Mouse (Mus musculus) right cerebral cortex, postnatal 4 days (tissue): Measurements from ENCODE around the gene Rab42.
"Not testable (repeated sequence)": the region's sequence is repeated elsewhere in the genome, so short reads cannot be mapped to it uniquely, and the experiment has no call there.

Experiments
- DNase-seq: peaks from one replicate; pipeline ENCODE4 v3.0.0-alpha.2; 2022

Rab42 gene

GRCm38 (mm10) chr4:132311209-132311608 lies 8.0 kb upstream of the Rab42 start:
- no peak for DNase-seq

- no peak for DNase-seq
Measured at GRCm38 (mm10) chr4:132309849-132310472, 6.8 kb upstream of the Rab42 start.

- no peak for DNase-seq
Measured at GRCm38 (mm10) chr4:132309140-132309848, 6.1 kb upstream of the Rab42 start.

GRCm38 (mm10) chr4:132308437-132309139 lies 5.4 kb upstream of the Rab42 start:
- peak; percentile 84 for DNase-seq

- no peak for DNase-seq
Measured at GRCm38 (mm10) chr4:132306004-132306403, 2.8 kb upstream of the Rab42 start.

- no peak for DNase-seq
Measured at GRCm38 (mm10) chr4:132305276-132305675, 2.1 kb upstream of the Rab42 start.

- DNase-seq = not testable (repeated sequence)
Measured at GRCm38 (mm10) chr4:132303484-132303883, 299 bp upstream of the Rab42 start.

GRCm38 (mm10) chr4:132301965-132302938 lies 933 bp downstream of the Rab42 start:
- no peak for DNase-seq

- no peak for DNase-seq
Measured at GRCm38 (mm10) chr4:132301486-132301885, 1.7 kb downstream of the Rab42 start.

- DNase-seq = no peak
Measured at GRCm38 (mm10) chr4:132299849-132300248, 3.3 kb downstream of the Rab42 start.

GRCm38 (mm10) chr4:132295696-132296390 lies 7.3 kb downstream of the Rab42 start:
- no peak for DNase-seq

- no peak for DNase-seq
Measured at GRCm38 (mm10) chr4:132293682-132294240, 9.4 kb downstream of the Rab42 start.

- DNase-seq = peak; percentile 59
Measured at GRCm38 (mm10) chr4:132292988-132293387, 10.2 kb downstream of the Rab42 start.

- no peak for DNase-seq
Measured at GRCm38 (mm10) chr4:132291624-132292335, 11.4 kb downstream of the Rab42 start.

GRCm38 (mm10) chr4:132291056-132291455 lies 12.1 kb downstream of the Rab42 start:
- DNase-seq = no peak

GRCm38 (mm10) chr4:132288840-132289239 lies 14.3 kb downstream of the Rab42 start:
- not testable (repeated sequence) for DNase-seq

- DNase-seq = no peak
Measured at GRCm38 (mm10) chr4:132275949-132276348, 27.2 kb downstream of the Rab42 start.

- DNase-seq = peak; percentile 89
Measured at GRCm38 (mm10) chr4:132274156-132274862, 28.9 kb downstream of the Rab42 start, which contains the start of gene Taf12. Gene Taf12 (plus strand): TSS chr4:132274375.

GRCm38 (mm10) chr4:132273166-132273565 lies 30.0 kb downstream of the Rab42 start:
- DNase-seq = peak; percentile 53
